Mouse (Mus musculus) lung, adult 18-20 months (tissue): Measurements from ENCODE around the gene Pigb.
"Not testable (repeated sequence)": the region's sequence is repeated elsewhere in the genome, so short reads cannot be mapped to it uniquely, and the experiment has no call there.

Source experiments
- DNase-seq, 2 experiments: peaks; one replicate each; pipeline ENCODE4 v3.0.0; 2022; ENCODE audit warnings: mixed read lengths in 2 of 2

Gene Pigb

DNA sequence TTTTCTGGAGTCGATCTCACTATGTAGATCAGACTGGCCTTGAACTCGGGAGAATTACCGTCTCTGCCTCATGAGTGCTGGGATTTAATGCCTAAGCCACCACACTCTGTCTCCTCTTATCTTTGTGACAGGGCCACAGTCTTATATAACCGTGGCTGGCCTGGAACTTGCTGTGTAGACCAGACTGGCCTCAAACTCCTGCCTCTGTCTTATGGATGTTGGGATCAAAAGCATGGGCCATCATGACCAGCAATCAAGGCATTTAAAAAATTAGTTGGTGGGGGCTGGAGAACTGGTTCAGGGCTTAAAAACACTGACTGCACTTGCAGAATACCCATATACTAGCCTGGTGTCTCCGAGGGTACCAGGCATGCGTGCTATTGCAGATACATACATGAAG is at the start of gene Pigb:
TSS of gene Pigb (minus strand) at position 299 of the 400 bp plus-strand sequence.
- no peak for DNase-seq

DNA sequence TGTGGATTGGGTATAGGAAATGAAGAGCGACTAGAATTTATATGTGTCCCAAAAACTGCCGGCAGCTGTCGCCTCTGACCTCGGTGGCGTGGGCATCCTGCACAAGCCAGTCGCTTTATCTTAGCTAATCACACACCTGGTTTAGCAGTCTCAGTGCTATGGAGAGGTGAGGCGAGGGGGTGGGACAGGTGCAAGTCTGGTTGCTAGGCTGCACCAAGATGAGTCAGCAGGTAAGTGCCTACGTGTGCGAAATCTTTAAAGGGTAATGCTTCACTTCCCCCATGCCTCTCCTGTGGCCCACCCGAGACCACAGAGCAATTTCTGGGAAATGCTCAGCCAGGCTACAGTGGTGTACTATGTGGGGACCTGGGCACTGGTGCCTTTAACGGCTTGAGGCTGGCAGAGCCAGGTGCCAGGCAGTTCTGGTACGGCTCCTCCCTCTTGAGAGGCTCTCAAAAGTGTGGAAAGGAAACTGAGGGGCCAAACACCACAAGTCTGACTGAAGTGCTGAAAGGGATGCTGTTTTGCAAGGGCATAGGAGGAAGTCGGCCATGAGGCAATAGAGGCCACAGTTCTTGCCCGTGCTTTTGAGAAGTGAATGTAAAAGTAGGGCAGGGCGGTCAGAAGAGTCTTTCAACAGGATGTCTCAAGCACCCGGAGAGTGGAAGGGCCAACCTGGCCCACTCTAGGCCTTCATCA is 49.2 kb upstream of the Pigb start:
- peak; percentile 86 to 89 for DNase-seq

GRCm38 (mm10) chr9:73087581-73087980 is 47.4 kb upstream of the Pigb start:
- no peak for DNase-seq

- DNase-seq, result peak; percentile 31 to 36
These were observed 46.9 kb upstream of the Pigb start for GRCm38 (mm10) chr9:73087121-73087520.

- DNase-seq, result peak; percentile 42 to 44
These were observed 45.7 kb upstream of the Pigb start for GRCm38 (mm10) chr9:73085845-73086244.

DNA sequence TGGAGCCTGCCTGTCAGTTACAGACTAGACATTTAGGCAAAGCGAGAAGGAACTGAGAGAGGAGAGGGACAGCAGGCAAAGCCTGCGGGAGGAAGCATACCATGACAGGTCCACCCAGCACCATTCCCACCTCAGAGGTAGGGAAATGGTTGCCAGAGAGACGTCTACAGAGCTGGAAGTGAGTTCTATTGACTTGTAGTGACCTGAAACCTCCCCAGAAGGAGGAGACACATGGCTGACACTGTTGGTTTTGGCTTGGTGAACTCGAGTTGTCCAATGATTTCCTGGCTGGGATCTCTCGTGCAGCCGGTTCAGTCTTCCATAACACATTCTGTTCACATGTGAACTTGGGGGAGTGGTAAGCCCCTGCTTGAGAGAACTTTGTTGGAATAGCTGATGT is 43.8 kb upstream of the Pigb start:
- no peak for DNase-seq

DNA sequence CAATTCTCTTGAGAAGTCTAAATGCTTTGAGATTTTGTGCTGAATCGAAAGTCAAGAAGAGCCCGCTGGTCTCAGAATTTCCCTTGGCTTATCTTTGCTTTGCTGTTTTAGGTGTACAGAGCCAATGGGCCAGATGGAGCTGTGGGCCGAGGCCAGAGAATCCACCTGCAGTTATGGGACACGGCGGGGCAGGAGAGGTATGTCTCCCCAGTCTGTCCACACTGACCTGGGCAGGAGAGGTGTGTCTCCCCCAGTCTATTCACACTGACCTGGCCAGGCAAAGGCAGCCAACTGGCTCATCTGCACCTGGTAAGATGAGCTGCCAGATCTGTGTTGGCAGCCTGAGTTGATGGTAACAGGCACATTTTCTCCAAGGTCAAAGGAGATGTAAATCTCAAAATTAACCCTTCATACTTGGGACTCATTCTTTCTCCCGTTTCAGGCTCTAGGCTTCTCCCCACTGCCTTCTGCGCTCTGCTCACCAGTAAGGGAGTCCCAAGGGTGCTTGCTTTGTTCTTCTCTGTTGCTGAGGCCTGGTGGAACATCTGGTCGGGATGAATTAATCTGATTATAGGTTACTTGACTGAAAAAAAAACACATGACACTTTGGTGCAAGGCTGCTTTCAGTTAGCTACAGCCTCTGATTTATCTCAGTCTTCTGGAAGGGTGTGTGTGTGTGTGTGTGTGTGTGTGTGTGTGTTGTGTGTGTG is 42.3 kb upstream of the Pigb start:
- no peak for DNase-seq

GRCm38 (mm10) chr9:73079801-73080325 is 39.7 kb upstream of the Pigb start:
- no peak for DNase-seq

DNA sequence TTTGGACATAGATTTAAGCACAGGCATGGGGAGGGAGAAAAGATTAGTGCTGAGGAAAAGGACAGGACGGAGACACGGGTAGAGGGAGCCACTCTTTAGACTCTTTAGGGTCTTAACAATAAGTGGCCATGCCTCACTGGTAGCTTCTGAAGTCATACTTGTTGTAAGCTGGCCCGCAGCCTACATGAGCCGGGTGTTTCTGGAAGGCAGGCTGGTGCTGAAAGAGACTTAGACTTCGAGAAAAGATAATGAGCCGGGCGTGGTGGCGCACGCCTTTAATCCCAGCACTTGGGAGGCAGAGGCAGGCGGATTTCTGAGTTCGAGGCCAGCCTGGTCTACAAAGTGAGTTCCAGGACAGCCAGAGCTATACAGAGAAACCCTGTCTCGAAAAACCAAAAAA is 39.2 kb upstream of the Pigb start:
- DNase-seq, result not testable (repeated sequence)

- no peak for DNase-seq
These were observed 33.0 kb upstream of the Pigb start for GRCm38 (mm10) chr9:73073169-73073568.

DNA sequence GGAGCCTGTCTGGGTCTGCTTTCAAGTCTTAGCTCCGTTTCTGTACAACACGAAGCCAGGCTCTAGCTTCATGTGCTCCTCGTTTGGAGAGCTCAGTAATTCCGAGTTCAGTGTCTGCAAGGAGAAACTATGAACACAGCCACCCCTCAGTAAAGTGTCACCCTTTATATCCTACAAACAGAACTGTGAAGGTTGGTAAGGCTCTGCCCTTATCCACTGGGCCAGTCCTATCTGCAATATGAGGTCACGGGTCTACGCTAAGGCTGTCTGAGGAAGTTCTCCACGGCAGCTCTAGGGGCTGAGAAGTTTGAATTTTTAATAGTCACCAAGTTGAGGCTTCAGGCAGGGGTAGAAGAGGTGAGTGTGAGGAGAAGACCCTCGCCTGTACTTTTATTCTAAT is 32.2 kb upstream of the Pigb start:
- no peak for DNase-seq

DNA sequence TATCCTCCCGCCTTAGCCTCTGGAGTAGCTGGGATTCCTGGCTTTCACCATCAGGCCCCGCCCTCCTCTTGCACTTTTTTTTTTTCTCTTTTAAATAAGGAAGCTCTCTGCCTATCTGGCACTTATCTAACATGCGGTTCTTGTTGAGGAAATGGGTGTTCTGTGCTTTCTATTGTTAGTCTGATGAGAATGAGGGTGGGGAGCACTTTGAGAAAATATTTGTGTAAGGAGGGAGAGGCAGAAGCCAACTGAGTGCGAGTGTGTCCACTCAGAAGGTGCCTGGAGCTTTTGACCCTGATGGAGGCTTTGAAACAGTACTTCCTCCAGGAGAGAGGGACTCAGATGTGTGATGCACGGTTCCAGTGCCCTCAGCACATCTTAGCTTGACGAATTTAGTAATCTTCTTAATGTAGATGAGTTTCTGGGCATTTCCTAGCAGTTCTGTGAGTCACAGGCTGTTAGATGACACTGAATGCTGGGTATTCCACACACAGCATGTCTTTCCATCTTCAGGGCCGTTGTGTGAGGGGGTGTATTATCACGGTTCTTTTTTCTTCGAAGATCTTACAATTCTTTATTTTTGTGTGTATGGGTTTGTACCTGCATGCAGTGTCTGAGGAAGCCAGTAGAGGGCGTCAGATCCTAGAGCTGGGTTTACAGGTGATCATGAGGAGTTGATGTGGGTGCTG is 30.9 kb upstream of the Pigb start:
- DNase-seq, result peak; percentile 59 to 77

GRCm38 (mm10) chr9:73068688-73069087 is 28.5 kb upstream of the Pigb start:
- DNase-seq, result peak in 1 of 2 experiments; percentile 51

- DNase-seq, result peak; percentile 72 to 80
These were observed 28.1 kb upstream of the Pigb start for GRCm38 (mm10) chr9:73068230-73068679.

DNA sequence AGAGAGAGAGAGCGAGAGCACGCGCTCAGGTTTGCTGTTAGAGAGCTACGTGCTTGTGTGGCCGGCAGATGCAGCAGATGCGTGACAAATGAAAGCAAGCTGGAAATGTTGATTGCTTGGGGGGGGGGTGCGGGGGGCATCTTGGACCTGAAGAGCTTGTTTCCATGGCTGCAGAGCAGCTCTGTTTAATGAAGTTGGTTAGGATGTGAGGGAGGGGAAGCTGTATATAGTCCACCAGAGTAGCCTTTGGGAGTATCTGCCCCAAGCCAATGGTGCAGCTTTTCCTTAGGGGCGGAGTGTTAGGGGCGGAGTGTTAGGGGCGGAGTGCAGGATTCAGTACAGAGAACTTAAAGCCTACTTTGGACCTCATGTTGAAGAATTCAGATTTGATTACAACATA is 26.9 kb upstream of the Pigb start:
- DNase-seq, result peak; percentile 52 to 61

GRCm38 (mm10) chr9:73063621-73064290 is 23.6 kb upstream of the Pigb start:
- no peak for DNase-seq

DNA sequence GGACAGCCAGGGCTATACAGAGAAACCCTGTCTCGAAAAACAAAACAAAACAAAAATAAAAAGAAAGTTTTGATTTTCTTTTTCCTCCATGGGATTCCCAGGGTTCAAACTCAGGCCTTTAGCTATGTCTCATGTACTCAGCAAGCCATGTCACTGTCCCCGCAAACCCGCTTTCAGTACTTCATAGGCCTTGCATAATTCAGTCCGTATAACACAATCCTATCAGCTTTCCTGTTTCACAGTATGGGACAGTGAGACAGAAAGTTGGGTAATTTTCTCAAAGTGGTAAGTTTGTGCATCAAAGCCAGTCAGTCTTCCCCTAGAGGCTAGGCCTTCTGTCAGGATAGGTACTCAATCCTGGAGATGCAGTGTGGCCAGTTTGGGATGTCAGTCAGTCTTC is 19.0 kb upstream of the Pigb start:
- DNase-seq, result no peak

DNA sequence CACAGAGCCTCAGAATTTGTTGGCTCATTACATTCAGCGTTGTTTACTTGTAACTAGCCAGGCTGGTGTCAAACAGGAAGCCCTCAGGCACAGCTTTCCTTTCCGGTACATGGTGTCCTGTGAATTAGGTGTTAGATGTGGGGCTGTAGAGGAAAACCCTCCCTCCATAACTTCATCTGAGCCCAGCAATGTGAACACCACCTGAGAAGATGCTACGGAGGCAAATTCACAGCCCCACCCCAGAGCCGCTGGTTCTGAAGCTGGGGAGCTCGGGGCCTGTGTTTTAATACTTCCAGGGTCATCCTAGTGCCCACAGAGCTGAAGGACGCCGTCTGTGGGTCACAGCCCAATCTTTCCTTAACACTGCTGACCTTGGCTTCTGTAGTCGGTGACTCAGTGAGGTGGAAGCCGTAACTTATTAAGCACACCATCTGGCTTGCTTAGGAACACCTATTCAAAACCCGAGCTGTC is 15.3 kb upstream of the Pigb start:
- peak; percentile 32 to 58 for DNase-seq

GRCm38 (mm10) chr9:73050606-73051005 is 10.4 kb upstream of the Pigb start:
- DNase-seq, result no peak

GRCm38 (mm10) chr9:73049833-73050232 is 9.7 kb upstream of the Pigb start:
- DNase-seq, result no peak

GRCm38 (mm10) chr9:73048927-73049326 is 8.7 kb upstream of the Pigb start:
- DNase-seq, result no peak

GRCm38 (mm10) chr9:73047906-73048305 is 7.7 kb upstream of the Pigb start:
- DNase-seq, result no peak

DNA sequence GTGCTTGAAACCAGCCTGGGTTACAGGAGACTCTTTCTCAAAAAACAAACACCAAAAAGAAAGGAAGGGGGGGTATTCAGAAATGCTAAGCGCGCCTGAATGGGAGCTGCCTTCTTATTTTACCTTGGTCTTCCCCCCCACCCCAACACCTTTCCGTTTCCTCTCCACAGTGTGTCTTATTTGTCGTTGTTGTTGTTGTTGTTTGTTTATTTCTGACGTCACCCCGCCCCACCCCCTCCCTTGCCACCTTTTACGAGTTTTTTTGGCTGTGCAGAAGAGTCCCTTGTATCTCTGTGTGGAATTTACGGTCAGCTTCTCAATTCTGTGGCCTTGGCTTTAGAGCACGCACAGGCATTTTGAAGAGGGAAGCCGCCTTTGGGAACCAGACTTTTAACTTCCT is 5.5 kb upstream of the Pigb start:
- DNase-seq, result no peak
